Mouse (Mus musculus): ENCODE measurements around the gene Sirt4. TPM values are rescaled to one million over a fixed set of nuclear protein-coding genes. Genes with fewer than 3 reads are reported as not detected.
A peak's percentile ranks its signal among the peaks of the same experiment; 100 is the strongest.

Gene Sirt4
- polyA plus RNA-seq, 1 experiment from 2014 or later = 23.1 TPM

DNA sequence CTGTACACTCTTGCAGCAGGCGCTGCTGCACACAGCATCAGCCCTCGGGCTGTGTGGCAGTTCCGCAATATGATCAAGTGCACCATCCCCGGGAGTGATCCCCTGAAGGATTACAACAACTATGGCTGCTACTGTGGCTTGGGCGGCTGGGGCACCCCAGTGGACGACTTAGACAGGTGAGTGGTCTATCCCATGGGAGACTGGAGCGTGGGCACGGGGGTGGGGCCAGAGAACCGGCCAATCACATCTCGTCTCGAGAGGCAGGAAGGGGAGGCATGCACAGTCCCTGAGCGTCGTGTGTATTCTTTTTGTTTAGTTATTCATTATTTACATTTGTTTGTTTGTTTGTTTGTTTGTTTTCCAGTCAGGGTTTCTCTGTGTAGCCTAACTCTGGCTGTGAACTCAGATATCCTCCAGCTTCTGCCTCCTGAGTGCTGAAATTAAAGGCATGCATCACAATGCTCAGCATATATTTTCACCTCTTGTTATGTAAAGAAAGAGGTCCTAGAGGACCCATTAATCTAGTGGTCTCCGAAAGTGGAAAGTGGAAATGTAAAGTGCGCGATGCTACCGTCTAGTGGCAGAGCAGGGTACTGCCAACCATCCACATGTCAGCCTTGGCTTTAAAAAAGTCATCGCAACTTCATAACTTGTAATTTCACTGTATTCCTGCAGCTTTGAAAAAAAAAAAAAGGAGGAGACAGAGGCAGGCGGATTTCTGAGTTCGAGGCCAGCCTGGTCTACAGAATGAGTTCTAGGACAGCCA lies 13.6 kb downstream of the Sirt4 start:
- Histone ChIP-seq H3K9me3 (ENCODE audit: control insufficient read depth, low read length) (no peaks in the 10 kb centered on the region), H3K4me2 (replicated peaks; ENCODE audit: low read depth, low read length) (no peak overlapping the region), H3K27ac (ENCODE audit: low read depth, low read length) (no peak overlapping the region), H3K27me3 (ENCODE audit: control insufficient read depth, insufficient read depth, low read length) (no peaks in the 10 kb centered on the region; the same call in 1 of the 2 replicates), H3K9ac (ENCODE audit: low read depth, low read length) (no peak overlapping the region), H3K4me3 (ENCODE audit: low read depth, low read length) (no peak overlapping the region), H3K4me1 (replicated peaks; ENCODE audit: control insufficient read depth, insufficient read depth, low read length) (no peaks in the 10 kb centered on the region; the same call in 1 of the 2 replicates), H3K36me3 (ENCODE audit: control insufficient read depth, insufficient read depth, low read length) (no peaks in the 10 kb centered on the region)
- no peak for ATAC-seq (ENCODE audit: low FRiP score)
- 36% methylated on average over 20 of the region's 20 CpGs for WGBS
- DNase-seq (ENCODE audit: low spot score) = peak; percentile 82

DNA sequence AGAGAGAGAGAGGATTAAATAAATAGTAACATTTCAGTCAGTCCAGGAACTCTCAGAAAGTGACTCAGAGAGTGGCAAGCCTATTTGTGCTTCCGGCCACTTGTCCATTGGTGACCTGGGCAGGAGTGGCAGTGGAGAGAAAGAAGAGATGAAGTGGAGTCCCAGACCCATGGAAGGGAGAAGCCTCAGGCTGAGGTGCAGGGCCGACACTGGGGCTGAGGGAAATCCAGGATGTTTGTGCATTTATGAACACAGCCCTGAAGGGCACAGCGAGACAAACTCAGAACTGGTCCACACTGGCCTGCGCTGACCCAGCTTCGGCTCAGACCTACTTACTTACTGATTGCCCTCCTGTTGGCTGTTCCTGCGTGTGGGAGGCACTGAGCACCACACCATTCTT lies 14.7 kb downstream of the Sirt4 start:
- H3K4me3 ChIP-seq (ENCODE audit: low read depth, low read length) = no peak overlapping the region
- ATAC-seq (ENCODE audit: low FRiP score) (no peak), DNase-seq (ENCODE audit: low spot score) (no peak)
- H3K9me3 ChIP-seq (ENCODE audit: control insufficient read depth, low read length) = no peaks in the 10 kb centered on the region
- H3K4me1 ChIP-seq (replicated peaks; ENCODE audit: control insufficient read depth, insufficient read depth, low read length) = no peaks in the 10 kb centered on the region
- H3K27me3 ChIP-seq (ENCODE audit: control insufficient read depth, insufficient read depth, low read length) = no peaks in the 10 kb centered on the region
- no peak overlapping the region for H3K27ac ChIP-seq (ENCODE audit: low read depth, low read length)
- H3K4me2 ChIP-seq (replicated peaks; ENCODE audit: low read depth, low read length) = no peak overlapping the region
- WGBS = 67% methylated on average over 6 of the region's 6 CpGs
- no peaks in the 10 kb centered on the region for H3K36me3 ChIP-seq (ENCODE audit: control insufficient read depth, insufficient read depth, low read length)
- no peak overlapping the region for H3K9ac ChIP-seq (ENCODE audit: low read depth, low read length)

DNA sequence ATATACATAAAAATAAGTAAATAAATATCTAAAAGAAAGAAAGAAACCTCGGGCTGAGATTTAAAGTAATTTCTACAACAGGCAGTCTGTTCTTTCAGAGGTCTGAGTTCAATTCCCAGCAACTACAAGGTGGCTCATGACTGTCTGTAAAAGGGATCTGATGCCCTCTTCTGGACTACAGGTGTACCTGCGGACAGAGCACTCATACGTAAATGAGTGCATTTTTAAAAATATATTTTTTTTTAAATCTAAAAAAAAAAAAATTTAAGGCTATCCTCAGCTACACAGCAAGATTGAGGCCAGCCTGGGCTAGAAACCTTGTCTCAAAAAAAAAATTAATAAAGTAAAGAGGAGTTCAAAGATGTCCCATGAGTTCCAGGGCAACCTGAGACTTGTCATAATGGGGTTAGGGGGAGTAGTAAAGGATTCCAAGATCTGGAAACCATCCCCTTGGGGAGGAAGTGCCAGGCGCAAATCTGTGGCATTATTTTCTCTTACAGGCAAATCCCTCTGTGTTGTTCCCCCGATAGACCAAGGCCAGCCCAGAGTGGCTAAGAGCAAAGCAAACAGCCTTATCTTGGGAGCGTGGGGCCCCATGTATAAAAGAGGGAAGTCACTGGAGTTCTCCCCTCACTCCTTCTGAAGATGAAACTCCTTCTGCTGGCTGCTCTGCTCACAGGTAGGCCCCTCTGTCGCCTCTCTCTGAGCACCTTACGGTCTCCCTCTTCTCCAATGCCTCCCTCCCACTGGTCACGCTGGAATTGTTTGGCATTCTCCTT lies 18.7 kb downstream of the Sirt4 start, which contains the start of gene Pla2g1b:
TSS of gene Pla2g1b (plus strand) at position 621 of the 779 bp plus-strand sequence.
- no peak for DNase-seq (ENCODE audit: low spot score)
- no peak for ATAC-seq (ENCODE audit: low FRiP score)
- Histone ChIP-seq H3K4me3 (ENCODE audit: low read depth, low read length) (no peak within 1 kb of the TSS), H3K27ac (ENCODE audit: low read depth, low read length) (no peak within 1 kb of the TSS), H3K27me3 (ENCODE audit: control insufficient read depth, insufficient read depth, low read length) (no peaks in the 10 kb centered on the region), H3K36me3 (ENCODE audit: control insufficient read depth, insufficient read depth, low read length) (no peaks in the 10 kb centered on the region), H3K9ac (ENCODE audit: low read depth, low read length) (no peak within 1 kb of the TSS), H3K9me3 (ENCODE audit: control insufficient read depth, low read length) (no peaks in the 10 kb centered on the region), H3K4me2 (replicated peaks; ENCODE audit: low read depth, low read length) (no peak within 1 kb of the TSS), H3K4me1 (replicated peaks; ENCODE audit: control insufficient read depth, insufficient read depth, low read length) (no peaks in the 10 kb centered on the region)
- WGBS = 52% methylated on average over 9 of the region's 9 CpGs

DNA sequence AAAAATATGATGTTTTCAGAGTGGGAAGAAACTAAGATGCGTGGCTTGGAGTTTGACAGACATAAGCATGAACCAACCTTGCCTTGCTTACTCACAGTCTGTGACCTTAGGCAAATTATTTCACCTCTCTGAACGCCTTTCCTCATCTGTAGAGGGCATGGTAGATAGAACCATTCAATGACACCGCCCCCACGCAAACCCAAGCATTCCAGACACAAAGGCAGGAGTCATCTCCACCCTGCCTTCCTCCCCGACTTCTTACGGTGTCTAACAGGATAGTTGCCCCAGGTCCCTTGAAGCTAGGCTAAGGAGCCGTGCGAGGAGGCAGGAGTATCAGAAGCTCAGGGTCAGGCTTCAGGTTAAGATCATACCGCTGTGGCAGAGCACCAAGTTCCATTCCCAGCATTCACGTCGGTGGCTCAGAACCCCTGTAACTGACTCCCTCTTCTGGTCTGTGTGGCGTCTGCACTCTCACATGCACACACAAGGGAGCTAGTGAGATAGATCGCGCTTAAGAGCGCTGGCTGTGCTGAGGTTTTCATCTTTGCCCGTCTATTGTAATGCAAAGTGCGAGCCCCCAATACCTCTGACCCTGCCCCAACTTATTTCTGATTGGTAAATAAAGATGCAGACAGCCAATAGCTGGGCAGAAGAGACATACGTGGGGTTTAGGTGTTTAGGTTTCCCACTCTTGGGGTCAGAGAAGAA lies 20.0 kb downstream of the Sirt4 start:
- Histone ChIP-seq H3K9me3 (ENCODE audit: control insufficient read depth, low read length) (no peaks in the 10 kb centered on the region), H3K27ac (ENCODE audit: low read depth, low read length) (no peak overlapping the region), H3K4me2 (replicated peaks; ENCODE audit: low read depth, low read length) (no peak overlapping the region), H3K4me3 (ENCODE audit: low read depth, low read length) (no peak overlapping the region), H3K27me3 (ENCODE audit: control insufficient read depth, insufficient read depth, low read length) (no peaks in the 10 kb centered on the region), H3K9ac (ENCODE audit: low read depth, low read length) (no peak overlapping the region), H3K36me3 (ENCODE audit: control insufficient read depth, insufficient read depth, low read length) (no peaks in the 10 kb centered on the region), H3K4me1 (replicated peaks; ENCODE audit: control insufficient read depth, insufficient read depth, low read length) (no peaks in the 10 kb centered on the region)
- ATAC-seq (ENCODE audit: low FRiP score) (no peak), DNase-seq (ENCODE audit: low spot score) (no peak)
- 79% methylated on average over 18 of the region's 18 CpGs for WGBS

DNA sequence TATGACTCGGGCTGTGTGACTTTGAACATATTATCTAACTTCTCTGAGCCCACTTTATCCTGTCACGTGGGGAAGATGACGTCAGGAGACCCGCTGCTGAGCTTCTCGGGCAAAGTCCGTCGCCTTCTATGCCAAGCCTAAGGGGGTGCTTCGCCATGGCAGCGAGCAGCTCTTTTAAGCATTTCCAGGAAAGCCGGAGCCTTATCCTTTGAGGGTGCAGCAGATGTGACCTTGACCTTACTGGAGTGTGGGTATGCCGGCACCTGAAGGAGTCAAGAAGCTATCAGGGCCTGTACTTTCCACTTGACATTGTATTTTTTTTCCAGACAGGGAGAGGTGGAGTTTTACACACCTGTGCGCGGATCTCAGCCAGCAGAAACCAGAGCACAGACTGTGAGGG lies 25.6 kb downstream of the Sirt4 start:
- no peak for DNase-seq (ENCODE audit: low spot score)
- H3K9me3 ChIP-seq (ENCODE audit: control insufficient read depth, low read length) = no peaks in the 10 kb centered on the region
- no peak overlapping the region for H3K9ac ChIP-seq (ENCODE audit: low read depth, low read length)
- no peak overlapping the region for H3K4me2 ChIP-seq (replicated peaks; ENCODE audit: low read depth, low read length)
- H3K4me1 ChIP-seq (replicated peaks; ENCODE audit: control insufficient read depth, insufficient read depth, low read length) = no peaks in the 10 kb centered on the region
- no peaks in the 10 kb centered on the region for H3K27me3 ChIP-seq (ENCODE audit: control insufficient read depth, insufficient read depth, low read length)
- no peak overlapping the region for H3K27ac ChIP-seq (ENCODE audit: low read depth, low read length)
- 71% methylated on average over 13 of the region's 13 CpGs for WGBS
- no peak overlapping the region for H3K4me3 ChIP-seq (ENCODE audit: low read depth, low read length)
- ATAC-seq (ENCODE audit: low FRiP score) = no peak
- peaks cover 8% of the 10 kb centered on the region for H3K36me3 ChIP-seq (ENCODE audit: control insufficient read depth, insufficient read depth, low read length)

DNA sequence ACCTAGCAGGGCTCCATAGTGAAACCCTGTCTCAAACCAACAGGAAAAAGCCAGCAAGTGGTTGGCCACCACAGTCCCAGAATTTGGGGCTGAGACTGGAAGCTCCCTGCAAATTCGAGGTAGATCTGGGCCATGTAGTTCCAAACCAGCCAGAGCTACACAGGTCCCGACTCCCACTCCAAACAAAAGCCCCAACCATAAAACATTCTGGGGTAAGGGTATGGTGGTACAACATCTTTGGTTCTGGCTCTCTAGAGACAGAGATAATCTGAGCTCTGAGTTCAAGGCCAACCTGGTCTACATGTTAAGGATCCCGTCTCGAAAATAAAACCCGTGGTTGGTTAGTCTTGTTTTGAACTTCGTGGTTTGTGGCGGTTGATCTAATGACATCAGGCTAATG lies 28.7 kb downstream of the Sirt4 start:
- no peak overlapping the region for H3K27ac ChIP-seq (ENCODE audit: low read depth, low read length)
- ATAC-seq (ENCODE audit: low FRiP score) (no peak), DNase-seq (ENCODE audit: low spot score) (no peak)
- no peaks in the 10 kb centered on the region for H3K27me3 ChIP-seq (ENCODE audit: control insufficient read depth, insufficient read depth, low read length)
- H3K9ac ChIP-seq (ENCODE audit: low read depth, low read length) = no peak overlapping the region
- H3K36me3 ChIP-seq (ENCODE audit: control insufficient read depth, insufficient read depth, low read length) = peaks cover 24% of the 10 kb centered on the region
- no peaks in the 10 kb centered on the region for H3K4me1 ChIP-seq (replicated peaks; ENCODE audit: control insufficient read depth, insufficient read depth, low read length)
- H3K9me3 ChIP-seq (ENCODE audit: control insufficient read depth, low read length) = no peaks in the 10 kb centered on the region
- 81% methylated on average over 7 of the region's 7 CpGs for WGBS
- H3K4me3 ChIP-seq (ENCODE audit: low read depth, low read length) = no peak overlapping the region
- H3K4me2 ChIP-seq (replicated peaks; ENCODE audit: low read depth, low read length) = no peak overlapping the region

DNA sequence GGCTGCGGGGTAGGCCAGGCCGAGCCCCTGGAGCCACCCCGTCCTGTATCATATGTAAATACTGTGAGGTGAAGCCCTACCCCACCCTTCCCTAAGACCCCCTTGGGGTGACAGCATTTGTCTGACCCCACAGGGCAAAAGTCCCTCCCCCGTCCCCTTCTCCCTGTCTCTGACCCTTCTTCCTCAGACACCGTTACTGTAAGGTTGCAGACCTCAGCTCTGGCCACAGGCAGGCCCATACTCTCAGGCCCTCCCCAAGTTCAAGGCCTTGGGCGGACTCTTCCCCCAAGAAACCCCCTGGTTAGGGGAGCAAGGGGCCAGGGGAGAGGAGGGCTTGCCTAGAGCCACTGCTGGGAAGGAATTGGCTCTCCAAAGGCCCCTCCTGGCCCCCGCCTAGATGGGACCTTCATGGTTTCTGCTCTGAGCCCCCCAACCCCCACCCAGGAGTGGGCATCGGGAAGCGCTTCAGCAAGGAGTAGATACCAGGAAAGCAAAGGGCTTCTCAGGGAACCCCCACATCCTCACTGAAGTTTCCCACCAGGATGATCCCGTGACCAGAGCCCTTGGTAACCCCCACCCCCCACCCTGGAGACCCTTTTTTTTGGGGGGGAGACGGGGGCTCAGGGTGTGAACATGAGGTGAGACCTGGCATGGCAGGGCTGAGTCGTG lies 30.0 kb downstream of the Sirt4 start:
- Histone ChIP-seq H3K27ac (ENCODE audit: low read depth, low read length) (no peak overlapping the region), H3K27me3 (ENCODE audit: control insufficient read depth, insufficient read depth, low read length) (no peaks in the 10 kb centered on the region), H3K4me1 (replicated peaks; ENCODE audit: control insufficient read depth, insufficient read depth, low read length) (no peaks in the 10 kb centered on the region), H3K4me3 (ENCODE audit: low read depth, low read length) (no peak overlapping the region), H3K9me3 (ENCODE audit: control insufficient read depth, low read length) (no peaks in the 10 kb centered on the region), H3K9ac (ENCODE audit: low read depth, low read length) (no peak overlapping the region), H3K36me3 (ENCODE audit: control insufficient read depth, insufficient read depth, low read length) (peaks cover 33% of the 10 kb centered on the region), H3K4me2 (replicated peaks; ENCODE audit: low read depth, low read length) (no peak overlapping the region)
- DNase-seq (ENCODE audit: low spot score) (no peak), ATAC-seq (ENCODE audit: low FRiP score) (no peak)
- WGBS = 80% methylated on average over 12 of the region's 12 CpGs

Data from hindbrain, embryonic 11.5 days (tissue).